Mouse (Mus musculus) 3134 (cell line): Measurements from ENCODE around the gene Faf1.
A peak's percentile ranks its signal among the peaks of the same experiment; 100 is the strongest.

Experiments used
- DNase-seq: peaks from one replicate; pipeline ENCODE4 v3.0.0-alpha.2; 2011; ENCODE audit warnings: low spot score; ENCODE audit not compliant: insufficient read length; ENCODE audit errors: extremely low read depth

Faf1 gene

DNA sequence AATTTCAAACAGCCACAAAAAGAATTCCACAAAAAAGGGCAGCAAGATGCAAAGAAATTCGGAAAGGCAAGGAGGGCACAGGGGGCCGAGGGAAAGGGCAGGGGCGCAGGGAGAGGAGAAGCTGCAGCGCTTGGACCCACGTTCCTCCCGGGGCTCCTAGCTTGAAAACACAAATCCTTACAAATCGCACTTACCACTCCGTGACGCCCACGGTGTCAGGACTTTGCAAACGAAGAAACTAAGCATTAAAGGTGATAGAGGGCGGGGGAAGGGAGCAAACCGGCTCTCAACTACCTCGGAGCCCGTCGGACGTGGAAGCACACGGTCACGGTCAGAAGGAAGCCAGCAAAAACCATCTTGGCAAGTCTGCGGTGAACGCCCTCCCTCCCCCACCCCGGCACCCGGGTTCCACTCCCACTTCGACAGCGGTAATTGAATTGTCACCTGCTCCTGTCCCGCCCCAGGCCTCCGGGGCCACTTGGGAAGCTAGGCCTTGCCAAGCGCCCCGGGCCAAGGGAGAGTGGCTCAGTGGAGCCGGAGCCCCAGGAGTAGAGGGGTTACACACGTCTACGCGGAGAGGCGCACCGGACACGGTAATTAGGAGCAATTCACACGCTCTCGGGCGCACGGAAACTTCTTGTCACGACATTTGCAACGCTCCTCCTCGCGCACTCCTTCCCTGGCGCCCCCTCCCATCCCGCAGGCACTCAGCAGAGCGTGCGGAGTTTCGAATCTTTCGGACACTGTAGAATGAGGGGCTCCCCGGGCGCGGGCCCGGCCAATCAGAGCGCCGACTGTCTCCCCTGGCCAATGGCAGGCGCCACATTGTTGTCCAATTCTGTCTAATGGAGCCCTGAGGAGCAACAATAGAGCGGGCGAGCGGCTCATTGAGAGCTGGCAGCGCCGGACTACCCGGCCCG is 301.0 kb downstream of the Faf1 start, which contains the start of gene Dmrta2:
TSS of gene Dmrta2 (plus strand) at position 906 of the 920 bp plus-strand sequence.
- DNase-seq, result peak; percentile 91

DNA sequence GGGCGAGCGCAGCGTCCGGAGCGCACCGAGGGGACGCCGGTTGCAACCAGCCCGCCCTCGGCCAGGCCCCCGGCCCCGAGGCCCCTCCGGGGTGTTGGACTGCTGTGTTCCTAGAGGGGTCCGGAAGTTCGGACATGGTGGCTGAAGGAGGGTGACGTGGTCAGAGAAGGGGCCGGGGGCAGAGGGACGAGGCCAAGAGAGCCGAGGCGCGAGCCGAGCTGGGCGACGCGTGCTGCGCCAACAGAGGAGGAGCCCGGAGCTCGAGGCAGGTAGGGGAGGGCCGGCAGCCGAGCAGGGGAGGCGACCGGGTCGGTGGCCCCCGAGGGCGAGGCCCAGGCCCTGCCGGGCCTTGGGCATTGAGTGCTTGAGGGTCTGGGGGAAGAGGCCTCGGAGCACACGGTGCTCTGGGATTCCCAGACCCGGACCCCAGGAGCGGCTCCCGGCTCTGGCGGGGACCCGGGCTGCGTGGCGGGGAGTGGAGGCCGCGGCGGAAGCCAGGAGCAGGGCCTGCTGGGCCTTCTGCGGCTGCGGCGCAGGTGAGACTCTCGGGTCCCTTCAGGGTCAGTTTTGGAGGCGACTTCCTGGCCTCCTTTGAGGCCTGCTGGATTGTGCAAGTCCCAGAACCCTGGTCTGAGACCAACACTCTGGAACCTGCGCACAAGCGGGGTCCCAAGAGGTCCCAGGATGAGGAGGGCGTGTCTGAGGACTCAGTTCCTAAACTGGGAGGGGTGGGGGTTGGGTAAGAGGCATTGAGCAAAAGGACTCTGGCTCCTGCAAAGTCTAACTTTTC is 301.9 kb downstream of the Faf1 start:
- DNase-seq, result no peak

DNA sequence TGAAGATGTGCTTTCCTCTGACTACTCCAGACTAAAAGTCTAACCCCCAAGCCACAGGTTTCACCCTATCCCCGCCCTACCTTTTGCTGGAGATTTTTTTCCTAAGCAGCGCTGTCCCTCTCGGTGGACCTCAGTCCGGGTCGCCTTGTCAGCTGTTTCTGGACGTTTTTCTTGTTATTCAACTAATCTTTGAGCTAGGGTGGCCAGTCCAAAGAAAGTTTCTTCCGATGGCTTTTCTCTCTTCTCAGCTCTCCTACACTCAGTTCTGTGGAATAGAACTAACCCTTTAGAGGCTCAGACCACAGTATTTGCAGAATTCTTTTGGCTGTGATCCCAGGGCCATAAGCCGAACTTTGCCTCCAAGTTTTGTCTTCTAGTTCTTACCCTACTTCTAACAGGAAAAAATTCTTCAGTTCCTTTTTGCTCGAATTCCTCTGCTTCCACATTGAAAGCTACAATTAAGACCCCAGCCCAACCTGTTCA is 302.5 kb downstream of the Faf1 start:
- no peak for DNase-seq

- DNase-seq, result no peak
Measured at GRCm38 (mm10) chr4:109979461-109980320, 303.3 kb downstream of the Faf1 start.

- no peak for DNase-seq
Measured at GRCm38 (mm10) chr4:109980321-109981082, 304.1 kb downstream of the Faf1 start.

GRCm38 (mm10) chr4:109981083-109981870 is 304.9 kb downstream of the Faf1 start:
- no peak for DNase-seq

DNA sequence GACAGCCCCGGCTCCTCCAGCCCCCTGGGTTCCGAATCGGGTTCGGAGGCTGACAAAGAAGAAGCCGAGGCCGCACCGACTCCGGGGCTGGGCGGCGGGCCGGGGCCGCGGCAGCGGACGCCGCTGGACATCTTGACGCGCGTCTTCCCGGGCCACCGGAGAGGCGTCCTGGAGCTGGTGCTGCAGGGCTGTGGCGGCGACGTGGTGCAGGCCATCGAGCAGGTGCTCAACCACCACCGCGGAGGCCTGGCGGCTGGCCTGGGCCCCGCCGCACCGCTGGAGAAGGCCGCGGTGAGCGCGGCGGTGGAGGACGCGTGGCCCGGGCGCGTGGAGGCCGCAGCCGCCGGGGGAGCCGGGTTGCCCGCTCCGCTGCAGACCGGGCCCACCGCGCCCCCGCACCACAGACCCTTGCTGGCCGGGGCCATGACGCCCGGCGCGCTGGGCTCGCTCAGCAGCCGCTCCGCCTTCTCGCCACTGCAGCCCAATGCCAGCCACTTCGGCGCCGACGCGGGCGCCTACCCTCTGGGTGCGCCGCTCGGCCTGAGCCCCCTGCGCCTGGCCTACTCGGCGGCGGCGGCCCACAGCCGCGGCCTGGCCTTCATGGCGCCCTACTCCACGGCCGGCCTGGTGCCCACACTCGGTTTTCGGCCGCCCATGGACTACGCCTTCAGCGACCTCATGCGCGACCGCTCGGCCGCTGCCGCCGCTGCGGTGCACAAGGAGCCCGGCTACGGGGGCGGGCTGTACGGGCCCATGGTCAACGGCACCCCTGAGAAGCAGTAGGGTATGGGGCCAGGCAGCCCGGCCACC is 305.7 kb downstream of the Faf1 start:
- no peak for DNase-seq

DNA sequence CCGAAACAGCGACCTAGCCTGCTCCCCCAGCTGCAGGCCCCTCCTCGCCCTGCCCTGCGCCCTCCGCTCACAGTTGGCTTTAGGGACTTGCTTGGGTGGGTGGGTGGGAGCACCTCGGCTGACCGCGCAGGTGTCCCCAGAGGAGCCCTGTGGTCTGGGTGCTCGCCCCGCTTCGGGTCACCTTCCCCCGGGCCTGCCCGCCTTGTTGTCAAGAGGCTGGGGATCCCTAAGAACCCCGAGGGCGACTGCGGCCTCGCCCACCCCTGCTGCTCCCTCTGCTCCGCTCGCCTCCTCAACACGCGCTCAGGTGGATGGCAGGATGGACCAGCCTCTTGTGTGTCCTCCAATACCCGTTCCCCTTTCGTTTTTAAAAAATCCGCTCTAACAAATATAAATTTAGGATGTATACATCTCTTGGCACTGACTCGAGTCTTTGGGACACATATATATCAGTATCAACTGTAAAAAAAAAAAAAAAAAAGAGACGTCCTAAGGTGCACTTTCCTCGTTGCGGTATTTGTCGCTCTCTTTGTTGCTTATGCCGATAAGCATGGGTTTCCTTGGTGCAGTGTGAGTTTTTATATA is 306.4 kb downstream of the Faf1 start:
- DNase-seq, result no peak

DNA sequence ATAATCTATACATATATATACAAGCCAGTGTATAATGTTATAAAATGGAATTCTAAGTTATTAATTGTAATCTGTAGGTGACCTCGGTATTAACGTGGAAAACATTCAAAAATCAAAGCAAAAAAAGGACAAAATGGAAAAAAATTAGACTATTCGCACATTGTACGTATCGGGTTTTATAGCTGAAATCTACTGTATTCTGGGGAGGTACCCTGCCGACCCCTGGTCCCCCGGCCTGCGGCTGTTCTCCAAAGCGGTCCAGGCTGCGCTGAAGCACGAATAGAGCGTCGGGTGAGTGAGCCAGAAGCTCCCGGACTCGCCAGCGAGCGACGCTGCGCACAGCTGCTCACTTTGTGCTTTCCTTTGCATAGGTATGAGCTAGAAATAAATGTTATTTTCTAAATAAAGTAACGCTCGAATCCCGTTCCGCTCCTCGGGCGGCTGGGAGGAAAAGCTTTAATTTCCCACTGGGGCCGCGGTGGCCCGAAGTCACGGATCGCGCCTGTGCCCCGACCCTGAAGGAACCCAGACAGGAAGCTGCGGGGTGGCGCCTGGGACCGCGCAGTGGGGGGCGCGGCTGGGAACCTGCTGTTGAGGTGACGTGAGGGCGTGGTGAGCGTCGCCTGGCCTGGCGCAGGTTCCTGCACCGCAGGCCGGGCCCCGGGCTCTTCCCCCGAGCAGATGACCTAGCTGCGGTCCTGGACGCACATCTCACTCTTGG is 307.1 kb downstream of the Faf1 start:
- DNase-seq, result no peak

GRCm38 (mm10) chr4:109984011-109984411 is 307.6 kb downstream of the Faf1 start:
- no peak for DNase-seq

DNA sequence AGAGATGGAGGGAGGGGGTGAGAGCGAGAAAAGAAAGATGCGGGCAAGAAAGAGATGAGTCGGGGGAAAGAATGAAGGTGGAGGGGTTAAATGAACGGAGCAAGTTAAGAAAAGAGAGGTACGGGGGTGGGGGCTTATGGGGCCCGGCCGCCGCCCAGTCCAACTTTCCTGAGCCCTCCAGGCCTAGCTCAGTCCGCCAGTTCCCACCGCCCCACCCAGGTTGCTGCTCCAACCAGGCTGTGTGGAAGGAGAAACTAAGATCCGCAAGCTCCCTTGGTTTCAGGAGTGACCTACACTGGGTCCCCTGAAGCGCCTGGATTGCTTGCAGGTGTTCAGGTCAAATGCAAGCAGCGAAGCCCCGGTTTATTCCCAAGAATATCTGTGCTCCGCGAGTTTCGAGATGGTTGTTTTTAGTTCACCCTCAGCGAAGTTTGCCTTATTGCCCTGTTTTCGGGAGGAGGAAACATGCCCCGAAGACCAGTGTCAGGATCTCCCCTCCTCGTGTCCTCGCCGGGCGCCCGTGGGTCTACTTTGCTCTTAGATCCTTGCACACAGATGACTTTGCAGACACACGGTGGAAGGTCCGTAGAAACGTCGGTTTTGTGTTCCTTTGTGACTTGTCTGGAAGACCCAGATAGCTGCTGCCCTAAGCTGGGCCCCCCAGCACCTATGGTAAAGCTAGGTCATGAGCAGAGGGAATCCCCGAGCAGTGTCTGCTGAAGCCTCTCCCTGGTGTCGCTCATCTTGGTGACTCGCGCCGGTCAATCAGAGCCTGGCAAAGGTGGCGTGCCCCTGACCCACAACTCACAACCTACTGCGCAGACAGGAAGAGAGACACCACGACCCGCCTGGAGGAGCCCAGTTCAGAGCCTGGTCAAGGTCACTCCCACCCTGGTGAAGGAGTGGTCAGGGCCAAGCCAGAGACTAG is 308.4 kb downstream of the Faf1 start:
- DNase-seq, result no peak

- DNase-seq, result no peak
Measured at GRCm38 (mm10) chr4:109985424-109986172, 309.2 kb downstream of the Faf1 start.

DNA sequence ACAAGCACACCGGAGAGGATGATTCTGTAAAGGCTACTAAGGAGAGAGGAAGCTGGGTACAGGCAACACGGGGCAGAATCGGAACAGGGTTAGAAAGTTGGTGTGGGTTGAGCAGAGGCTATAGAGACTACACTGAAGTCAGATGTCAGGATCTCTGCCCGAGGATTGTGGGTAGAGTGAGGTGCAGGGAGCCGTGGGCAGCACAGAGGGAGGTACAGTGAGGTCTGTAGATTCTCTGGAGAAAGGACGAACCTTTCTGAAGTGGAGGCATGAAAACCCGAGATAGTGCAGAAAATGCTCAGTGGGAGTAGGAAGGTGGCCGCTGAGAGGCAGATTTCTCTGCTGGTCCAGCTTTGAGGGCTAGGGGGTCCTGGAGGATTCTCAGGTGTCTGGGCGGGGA is 309.9 kb downstream of the Faf1 start:
- no peak for DNase-seq

DNA sequence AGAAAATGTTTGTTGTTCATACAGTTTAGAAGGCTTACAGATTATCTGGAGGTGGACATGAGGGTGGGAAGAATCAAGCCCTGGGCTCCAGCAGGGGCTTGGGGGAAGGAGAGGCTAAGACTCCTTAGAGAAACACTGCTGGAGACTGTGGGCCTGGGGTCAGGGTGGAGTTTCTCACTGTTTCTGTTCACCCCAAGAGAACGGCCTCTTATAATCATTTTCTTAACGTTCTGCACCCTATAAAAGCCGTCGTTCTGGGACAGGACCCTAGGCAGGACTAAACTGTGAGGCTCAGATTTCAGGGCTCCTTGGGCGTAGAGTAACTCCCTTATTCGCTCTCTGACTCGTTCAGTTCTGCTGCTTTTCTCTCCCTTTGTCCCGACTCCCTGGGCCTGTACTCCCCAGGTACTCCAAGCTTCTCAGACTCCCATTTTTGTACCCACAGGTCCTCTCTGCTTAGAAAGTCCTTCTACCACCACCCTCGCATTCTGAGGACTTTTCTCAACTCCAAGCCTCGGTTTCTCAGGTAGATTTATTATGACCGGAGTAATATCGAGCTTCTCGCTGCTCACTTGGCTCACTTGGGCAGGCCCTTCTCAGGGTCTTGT is 310.5 kb downstream of the Faf1 start:
- no peak for DNase-seq
